Mouse (Mus musculus): ENCODE results near the gene Hoxd11.

The Hoxd11 gene

DNA sequence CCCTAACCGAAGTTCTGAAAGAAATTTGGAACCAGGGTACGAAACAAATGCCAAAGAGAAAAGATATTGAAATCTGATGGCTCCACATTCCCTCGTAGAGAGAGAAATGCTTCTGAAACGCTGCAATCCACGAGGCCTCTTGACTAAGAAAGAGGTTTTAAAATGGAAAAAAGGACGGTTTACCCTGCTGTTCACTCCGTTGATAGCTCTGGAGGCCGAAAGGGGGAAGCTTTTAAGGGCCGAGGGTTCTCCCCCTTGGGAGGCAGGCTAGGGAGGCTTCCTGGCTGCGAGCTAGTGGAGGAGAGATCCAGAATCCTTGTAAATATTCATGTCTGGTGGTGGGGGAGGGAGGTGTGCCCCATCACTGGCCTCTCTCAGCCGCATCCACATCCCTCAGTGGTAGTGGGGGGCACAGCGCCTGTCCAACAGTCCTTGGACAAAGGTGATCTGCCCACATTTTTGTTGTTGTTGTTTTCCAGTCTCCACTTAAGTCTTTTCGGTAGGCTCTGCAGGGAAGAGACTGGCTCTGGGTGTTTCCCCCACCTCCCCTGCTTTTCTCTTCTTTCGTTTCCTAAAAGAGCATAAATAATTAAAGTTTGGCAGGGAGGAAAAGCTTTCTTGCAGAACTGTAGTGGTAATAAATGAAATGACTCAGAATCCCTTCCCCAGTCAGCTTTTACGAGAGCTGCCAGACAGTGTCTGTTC, at the start of gene Hoxd11:
Hoxd11 (plus strand) TSS at position 667 of the 705 bp plus-strand sequence.
- DNase-seq (ENCODE audit: low read depth, low spot score): no peak

DNA sequence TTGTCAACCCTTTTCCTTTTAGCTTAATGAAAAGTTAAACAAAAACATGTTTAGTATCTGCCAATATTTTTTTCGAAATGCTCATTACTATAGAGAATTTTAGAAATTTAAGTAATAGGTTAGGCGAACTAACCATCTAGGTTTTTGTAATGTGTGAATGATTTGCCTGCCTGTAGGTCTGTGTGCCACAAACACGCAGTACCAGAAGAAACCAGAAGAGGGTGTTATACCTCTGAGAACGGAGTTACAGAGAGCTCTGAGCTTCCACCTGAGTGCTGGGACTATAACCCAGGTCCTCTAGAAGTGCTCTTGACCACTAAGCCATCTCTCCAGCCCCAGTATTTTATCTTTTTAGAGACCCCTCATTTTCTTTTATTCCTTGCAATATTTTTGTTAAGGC, 43.9 kb upstream of the Hoxd11 start:
- no peak for DNase-seq (ENCODE audit: low read depth, low spot score)

DNA sequence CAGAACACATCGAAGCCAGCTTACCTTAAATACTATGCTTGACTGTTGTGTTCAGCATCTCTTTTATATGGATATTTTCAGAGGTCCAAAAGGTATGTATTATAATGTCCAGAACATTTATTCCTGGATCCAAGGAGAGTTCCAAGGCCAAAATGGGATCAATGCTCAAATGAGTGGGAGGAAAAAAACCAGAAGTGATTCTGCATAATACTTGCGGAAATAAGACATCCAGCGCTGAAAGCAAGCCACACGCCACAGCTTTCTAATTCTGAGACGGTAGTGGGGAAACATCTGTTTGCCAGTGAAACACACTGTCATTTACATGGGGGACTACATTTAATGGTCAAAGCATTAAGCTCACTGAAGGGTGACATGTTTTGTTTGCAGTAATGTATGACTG, 36.9 kb upstream of the Hoxd11 start:
- DNase-seq (ENCODE audit: low read depth, low spot score): no peak

DNA sequence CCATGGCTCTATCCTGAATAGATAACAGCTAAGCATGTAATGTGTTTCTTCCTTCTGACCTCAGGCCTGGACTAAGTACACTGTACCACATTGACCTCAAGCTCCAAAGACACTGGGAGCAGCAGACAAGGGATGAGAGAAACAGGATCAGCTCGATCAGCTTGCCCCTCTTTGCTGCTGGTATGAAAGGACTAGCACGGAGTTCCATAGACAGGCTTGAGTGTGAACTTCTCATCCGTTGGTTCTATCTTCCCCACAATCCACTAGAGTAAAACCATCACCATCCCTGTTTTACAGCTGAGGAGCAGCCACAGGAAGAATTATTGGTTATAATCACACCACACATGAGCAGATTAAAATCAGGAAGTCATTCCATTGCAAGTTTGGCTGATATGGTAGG, 33.7 kb upstream of the Hoxd11 start:
- DNase-seq (ENCODE audit: low read depth, low spot score): no peak

DNA sequence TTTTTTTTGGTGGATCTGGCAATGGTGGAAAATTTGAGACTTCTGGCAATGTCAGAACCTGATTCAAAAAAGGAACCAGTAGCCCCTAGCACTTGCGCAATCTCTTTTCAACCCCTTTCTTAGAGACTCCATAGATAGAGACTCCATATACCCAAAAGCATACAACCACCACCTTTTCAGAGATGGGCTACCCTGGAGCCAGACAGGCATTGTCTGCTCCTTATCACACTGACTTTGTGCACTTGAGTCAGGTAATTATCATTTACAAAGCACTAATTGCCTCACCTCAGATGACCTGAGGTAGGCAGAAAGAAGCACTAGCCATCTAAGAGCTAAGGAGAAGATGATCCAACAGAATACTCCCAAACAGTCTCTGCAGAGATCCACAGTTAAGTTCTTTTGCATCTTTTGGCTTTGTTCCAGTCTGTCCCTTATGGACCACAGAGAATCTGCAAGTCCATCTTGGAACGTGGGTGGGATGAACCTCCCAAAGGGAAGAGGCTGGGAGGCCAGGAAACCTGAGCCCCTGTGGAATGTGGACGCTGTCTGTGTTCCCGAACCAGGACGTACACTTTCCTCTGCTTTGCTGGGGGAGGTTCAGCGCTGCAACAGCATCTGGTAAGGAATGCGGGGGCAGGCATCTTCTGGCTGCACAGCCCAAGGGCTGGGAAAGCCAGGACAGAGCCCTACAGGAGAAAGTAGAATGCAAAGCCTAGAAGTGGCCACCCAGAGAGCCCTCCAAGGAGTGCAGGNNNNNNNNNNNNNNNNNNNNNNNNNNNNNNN, 32.1 kb upstream of the Hoxd11 start:
- DNase-seq (ENCODE audit: low read depth, low spot score): no peak

DNA sequence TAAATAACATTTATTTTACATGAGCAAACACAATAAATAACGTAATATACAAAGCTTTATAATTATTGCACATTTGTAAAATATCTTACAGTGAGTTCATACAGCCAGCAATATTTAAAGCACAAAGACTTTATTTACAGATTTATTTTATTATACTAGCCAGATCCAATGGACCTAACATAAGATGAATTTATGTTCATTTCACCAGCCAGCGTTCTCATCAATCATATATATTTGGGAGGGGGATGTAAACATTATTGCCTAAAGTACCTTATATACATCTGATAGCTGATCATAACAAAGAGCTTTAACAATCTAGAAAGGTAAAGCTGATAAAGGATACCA, 26.4 kb upstream of the Hoxd11 start:
- no peak for DNase-seq (ENCODE audit: low read depth, low spot score)

DNA sequence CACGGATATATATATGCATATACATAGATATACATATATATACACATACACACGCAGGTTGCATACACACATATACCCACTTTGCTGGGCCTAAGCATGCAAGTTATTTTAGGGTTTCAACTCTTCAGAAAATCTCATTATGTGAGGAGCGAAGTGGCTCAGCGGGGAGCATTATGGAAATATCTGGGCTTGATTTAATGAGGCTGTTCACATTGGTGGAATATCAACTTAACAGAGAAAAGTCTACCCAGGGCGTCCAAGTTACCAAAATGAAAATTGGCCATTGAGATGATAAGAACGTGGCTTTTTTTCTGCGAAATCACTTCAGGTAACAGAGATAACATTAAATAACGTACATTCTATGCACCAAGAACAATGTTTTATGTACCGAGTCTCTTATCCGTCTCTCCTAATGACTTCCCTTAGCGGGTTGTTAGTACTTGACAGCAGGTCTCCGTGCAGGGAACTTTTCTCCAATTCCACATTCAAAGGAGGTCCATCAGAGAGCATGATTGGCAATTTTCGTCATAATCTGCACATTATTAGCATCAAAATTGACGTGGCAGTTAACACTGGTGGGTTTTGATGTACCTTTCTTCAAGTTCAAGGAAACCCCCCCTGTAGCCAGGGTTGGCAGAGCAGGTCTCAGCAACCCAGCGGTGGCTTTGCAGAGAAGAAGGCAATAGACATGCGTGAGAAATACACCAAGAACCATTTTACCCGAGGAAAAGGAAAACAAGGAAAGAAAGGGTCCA, 25.4 kb upstream of the Hoxd11 start:
- DNase-seq (ENCODE audit: low read depth, low spot score): no peak

DNA sequence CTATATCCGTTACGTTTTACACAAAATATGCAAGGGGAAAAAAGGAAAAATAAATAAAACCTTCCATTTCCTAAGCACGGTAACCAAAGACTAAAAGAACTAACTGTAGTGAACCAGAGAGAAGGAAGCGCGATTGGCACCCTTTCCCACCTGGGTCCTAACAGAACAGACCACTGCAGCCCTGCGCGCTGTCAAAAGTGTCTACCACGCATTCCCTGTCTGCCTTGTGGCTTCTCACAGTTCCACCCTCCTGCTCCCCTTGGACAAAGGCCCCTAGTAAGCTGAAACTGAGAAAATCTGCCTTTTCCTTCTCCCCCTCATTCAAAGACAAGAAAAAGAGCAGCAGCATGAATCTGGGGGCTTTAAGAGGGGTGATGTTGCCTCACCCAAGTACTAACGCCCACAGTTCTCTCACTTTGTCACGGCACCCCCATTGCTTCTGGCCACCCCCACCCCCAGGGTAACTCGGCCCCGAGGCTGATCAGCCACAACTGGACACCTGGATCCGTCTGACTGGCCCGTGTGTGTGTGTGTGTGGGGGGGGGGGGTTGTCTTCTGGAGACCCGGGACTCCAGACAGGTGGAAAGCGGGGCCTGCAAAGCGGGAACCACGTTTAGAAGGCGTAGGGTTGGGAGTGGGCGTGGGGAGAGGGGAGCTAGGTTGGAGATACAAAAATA, 24.5 kb upstream of the Hoxd11 start:
- DNase-seq (ENCODE audit: low read depth, low spot score): no peak

DNA sequence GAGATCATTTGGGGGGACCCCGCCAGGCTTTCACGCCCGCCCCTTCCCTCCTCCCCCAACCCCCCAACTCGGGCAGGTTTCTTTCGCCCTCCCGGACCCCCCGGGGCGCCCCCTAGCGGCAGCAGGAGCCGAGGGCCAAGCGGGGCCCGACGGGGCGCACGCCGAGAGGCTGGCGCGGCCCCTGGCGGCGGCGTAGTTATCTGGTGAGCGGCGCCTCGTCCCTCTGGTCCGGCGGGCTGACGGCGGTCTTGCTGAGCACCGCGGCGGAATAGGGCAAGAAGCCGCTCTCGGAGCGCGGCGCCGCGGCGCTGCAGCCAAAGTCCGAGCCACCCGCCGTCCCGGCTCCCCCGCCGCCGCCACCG, 24.0 kb upstream of the Hoxd11 start:
- DNase-seq (ENCODE audit: low read depth, low spot score): no peak

DNA sequence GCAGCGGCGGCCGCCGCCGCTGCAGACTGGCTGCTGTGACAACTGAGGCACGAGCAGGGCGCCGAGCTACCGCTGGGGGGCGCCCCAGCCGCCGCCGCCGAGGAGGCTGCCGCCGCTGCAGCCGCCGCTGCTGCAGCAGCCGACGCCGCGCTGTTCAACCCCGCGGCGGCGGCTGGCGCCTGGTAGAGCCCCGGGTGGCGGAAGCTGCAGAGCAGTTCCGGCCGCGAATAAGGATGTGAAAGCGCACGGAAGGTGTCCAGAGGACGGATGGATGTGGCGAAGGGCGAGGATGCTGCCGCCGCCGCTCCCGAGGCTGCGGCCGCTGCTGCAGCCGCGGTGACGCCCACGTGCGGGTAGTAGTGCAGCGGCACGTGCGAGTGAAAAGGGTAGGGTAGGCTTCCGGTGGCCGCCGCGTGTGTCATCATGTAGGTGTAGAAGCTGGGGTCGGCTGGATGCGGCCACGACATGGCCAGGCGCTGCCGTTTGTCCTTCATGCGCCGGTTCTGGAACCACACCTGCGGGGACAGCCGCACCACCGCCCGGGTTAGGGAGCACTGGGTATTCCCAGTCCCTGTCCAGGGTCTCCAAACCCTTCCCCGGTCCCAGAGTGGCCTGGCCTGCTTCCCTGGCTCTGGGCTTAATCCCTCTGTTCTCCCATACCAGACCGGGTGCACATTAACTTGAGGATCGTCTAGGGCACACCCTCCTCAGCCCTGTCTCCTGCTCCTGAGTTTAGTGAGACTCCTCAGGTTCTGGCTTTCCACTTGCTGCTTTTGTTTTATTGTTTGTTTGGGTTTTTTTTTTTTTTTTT, 23.3 kb upstream of the Hoxd11 start:
- no peak for DNase-seq (ENCODE audit: low read depth, low spot score)

DNA sequence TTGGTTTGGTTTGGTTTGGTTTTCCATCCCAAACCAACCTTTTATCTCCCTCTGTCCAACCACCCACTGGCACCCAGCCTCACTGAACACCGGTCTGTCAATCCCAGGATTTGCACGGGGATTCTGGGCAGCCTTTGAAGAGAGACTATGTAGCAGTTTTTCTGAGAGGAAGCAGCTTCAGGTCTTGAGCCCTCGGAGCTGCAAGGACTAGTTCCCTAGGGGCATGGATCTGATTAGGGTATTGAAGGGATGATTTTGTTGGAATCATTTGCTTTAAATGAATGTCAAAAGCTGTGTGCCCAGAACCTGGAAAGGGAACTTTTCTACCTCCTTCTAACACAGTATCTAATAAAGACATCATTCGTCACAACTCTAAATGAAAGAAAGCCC, 22.7 kb upstream of the Hoxd11 start:
- DNase-seq (ENCODE audit: low read depth, low spot score): no peak

DNA sequence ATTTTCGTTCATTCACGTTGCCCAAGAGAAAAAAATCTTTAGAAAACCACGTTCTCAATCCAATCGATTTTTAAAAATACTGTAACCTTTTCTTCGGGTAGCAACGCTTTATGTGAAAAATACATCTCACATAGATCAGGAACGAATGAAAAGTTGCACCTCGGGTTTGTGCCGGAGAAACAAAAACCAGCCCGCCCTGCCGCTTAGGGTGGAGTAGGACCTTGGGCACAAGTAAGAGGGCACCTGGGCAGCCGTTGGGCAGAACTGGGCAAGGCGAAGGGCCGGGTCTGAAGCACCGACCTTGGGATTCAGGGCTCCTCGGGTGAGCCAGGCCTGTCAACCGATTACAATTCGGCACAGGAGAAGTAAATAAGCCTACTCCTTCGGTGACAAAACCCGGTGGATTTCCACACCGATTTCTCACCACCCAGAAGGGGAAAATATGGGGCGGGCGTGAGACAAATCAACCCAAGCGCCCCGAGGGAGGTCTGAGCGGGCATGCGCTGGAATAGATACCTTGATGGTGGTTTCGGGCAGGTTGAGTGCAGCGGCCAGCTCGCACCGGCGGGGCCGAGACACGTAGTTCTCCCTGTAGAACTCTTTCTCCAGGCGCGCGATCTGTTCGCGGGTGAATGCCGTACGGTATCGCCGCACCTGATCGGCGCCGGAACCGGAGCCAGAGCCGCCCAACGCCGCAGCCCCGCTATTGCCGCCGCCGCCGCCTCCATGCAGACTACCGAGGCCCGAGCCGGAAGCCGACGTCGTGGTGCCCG, 21.9 kb upstream of the Hoxd11 start:
- no peak for DNase-seq (ENCODE audit: low read depth, low spot score)

DNA sequence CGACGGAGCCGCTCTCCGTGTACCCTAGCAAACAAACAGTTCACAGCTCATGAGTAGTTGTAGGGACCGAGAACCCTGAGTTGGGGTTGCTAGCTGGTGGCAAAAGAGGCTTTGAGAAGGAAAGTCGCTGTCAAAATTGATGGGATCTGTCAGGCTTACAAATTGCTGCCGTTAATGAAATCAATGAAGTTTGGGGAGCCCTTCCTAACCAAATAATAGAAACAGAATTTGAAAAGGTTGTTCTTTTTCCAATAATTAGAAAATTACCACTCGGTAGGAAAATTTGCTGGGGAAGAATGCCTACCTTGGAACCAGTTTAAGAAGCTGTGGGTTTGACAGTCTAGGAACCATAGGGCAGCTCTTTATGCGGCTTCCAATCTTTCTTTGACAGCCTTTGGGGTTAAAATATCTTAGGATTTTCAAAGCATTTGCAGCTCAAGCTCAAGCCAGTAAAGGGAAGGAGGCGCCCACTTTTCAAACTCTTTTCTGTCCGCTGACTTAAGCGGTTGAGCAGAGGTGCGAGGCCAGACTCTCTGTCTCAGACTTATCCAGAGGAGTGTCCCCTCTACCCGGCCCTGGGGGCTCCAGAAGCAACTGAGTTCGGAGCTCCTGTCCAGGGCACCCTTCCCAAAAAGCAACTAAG, 21.2 kb upstream of the Hoxd11 start:
- DNase-seq (ENCODE audit: low read depth, low spot score): no peak

DNA sequence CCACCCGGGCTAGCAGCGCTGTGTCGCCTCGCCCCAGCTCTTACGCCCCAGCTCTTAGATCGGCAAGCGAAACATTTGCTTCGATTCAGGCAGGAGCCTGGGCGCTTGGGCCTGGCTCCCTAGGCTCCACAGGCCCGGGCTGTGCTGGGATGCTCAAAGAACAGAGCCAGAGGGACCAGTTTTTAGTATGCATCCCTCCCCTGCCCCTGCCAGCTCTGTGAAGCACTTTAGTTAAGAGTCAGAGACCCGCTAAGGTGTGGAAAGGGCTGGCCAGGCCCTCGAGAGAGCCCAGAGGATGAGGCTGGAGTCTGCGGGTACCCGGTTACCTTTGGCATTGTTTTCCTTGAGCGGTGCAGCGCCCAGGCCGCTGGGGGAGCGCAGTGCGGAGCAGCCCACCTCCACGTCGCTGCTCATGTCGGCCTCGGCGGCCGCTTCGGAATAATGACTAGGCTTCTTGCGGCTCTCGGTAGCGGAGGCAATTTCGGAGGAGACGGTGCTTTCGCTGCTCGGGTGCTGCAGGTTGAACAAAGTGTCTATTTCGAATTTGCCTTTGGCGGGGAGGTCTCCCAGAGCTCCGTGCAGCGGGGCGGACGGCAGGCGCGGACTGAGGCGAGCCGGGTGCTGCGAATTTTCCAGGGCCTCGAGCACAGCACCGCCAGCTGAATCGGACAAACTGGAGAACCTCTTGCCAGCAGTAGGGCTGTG, 20.5 kb upstream of the Hoxd11 start:
- DNase-seq (ENCODE audit: low read depth, low spot score): no peak

DNA sequence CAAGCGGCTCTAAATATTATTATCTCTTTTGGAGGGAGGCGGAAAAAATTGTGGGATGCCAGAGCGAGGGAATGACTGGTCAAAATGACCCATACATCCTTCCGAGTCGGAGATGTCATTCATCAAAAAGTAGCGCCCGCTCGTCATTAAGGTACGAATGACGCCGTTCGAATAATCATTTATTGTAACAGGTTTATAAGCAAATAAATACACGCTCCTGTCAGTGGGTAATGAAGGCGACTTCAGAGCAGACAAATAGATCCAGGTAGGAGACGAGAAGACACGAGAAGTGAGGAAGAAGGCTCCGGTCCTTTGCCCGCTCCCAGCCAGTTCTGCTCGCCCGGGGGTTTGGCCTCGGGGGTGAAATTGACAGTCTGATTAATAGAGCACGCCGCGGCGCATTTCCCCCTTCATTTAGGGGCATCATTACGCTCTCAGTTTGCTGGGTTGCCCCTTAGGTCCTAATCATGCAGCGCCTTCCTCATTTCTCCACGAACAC, 19.8 kb upstream of the Hoxd11 start, which contains the start of gene Evx2:
Evx2 (minus strand) TSS at position 51 of the 499 bp plus-strand sequence.
- no peak for DNase-seq (ENCODE audit: low read depth, low spot score)

DNA sequence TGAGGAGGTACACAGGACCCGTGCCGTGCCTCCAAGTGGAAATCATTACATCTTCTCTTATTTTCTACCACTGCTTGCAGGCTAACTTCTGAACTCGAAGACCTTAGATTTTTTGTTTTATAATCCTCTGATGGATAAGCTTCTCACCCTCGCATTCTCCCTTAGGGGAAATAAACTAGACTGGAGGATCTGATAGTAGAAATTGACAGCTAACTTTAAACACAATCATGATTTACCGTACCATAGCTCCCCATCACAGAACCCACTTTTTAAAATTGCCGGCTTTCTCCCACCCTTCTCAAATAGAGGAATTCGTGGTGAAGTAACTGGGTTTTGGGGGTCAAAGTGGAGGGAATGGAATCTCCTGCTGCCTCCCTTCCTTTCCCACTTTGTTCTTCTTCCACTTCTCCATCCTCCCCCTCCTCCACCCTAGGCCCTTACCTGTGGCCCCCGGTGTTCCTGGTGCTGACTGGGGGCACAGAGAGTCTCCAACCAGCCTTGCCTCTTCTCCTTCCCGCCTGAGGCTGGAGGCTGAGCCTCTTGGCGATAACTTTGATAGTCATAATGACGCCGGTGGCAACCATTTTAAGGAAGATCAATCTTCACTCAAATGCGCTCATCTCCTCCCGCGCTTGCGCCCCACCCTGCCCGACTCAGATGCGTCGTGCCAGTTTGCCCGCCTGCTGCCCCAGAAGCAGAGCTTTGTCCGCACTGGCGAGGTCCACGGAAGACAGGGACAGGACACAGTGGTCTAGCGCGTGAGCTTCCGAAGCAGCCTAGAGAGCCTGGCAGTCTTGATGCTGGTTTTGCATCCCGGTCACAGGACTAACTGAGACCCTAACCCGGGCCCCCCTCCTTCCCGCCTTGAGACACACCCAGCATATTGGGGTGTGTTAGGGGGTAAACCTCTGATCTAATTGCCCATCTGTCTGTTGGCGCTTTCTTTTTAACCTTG, 18.7 kb upstream of the Hoxd11 start:
- DNase-seq (ENCODE audit: low read depth, low spot score): no peak

DNA sequence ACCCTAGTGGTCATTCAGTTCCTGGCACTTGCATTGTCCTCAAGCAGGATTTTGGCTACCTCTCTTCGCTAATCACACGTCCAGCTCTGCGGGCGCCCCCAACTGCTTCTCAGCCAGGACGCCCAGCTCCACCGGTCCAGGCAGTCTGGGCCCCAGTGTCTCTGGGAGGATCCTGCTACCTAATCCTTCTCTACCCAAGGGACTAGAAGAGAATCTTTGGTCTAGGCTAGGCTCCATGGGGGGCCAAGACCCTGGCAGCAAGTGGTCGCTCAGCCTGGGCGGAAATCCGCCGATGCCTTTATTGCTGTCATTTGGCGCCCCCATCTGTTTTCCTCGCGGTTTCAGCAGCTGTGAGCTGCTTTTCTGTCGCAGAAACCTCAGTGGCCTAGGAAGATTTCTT, 17.7 kb upstream of the Hoxd11 start:
- no peak for DNase-seq (ENCODE audit: low read depth, low spot score)
